Mouse (Mus musculus): ENCODE measurements at regions not wholly inside any gene's neighbourhood (a gene's known extent, or its start where the extent isn't known, plus 50 kb on each side); places are given as distances from the start of the nearest gene placed in this dataset.

- Histone ChIP-seq H3K9me3 (replicated peaks; ENCODE audit: control insufficient read depth, low read length) (no peaks in the 10 kb centered on the region), H3K4me2 (ENCODE audit: low read depth, low read length) (no peak overlapping the region), H3K4me3 (ENCODE audit: low read depth, low read length) (no peak overlapping the region), H3K27me3 (ENCODE audit: control insufficient read depth, insufficient read depth, low read length) (no peaks in the 10 kb centered on the region), H3K27ac (replicated peaks; ENCODE audit: low read depth, low read length) (no peak overlapping the region), H3K36me3 (replicated peaks; ENCODE audit: control insufficient read depth, insufficient read depth, low read depth, low read length) (no peaks in the 10 kb centered on the region), H3K9ac (replicated peaks; ENCODE audit: low read length) (no peak overlapping the region), H3K4me1 (ENCODE audit: control insufficient read depth, insufficient read depth, low read length) (no peaks in the 10 kb centered on the region)
- WGBS: 83% methylated on average over 3 of the region's 3 CpGs
- ATAC-seq (replicated peaks; ENCODE audit: insufficient number of reproducible peaks, low FRiP score, low TSS enrichment, low read depth) (no peak), DNase-seq (ENCODE audit: low spot score) (no peak)
These were observed 71.0 kb upstream of the Nrip1 start for GRCm38 (mm10) chr16:76444668-76445067.

DNA sequence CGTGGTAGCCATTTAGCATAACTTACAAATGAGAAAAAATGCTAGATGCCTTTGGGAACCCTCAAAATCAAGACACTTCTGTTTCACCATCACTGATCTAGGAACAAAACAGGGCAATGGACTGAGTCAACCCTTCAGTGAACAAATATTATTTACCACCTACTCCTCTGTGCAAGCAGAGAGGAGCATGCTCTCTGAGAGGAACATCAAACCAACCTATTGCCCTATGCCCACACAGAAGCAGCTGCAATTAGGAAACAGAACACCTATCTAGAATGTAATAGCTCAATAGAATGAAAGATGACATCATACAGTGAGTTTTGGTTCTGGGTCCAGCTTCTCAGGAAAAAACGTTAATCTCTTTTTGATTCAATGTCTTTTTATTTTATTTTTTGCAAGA lies 69.0 kb upstream of the Nrip1 start:
- WGBS: 86% methylated on average over 2 of the region's 2 CpGs
- Histone ChIP-seq H3K4me3 (ENCODE audit: low read depth, low read length) (no peak overlapping the region), H3K4me2 (ENCODE audit: low read depth, low read length) (no peak overlapping the region), H3K4me1 (ENCODE audit: control insufficient read depth, insufficient read depth, low read length) (no peaks in the 10 kb centered on the region), H3K36me3 (replicated peaks; ENCODE audit: control insufficient read depth, insufficient read depth, low read depth, low read length) (no peaks in the 10 kb centered on the region), H3K27me3 (ENCODE audit: control insufficient read depth, insufficient read depth, low read length) (no peaks in the 10 kb centered on the region), H3K9ac (replicated peaks; ENCODE audit: low read length) (no peak overlapping the region), H3K9me3 (replicated peaks; ENCODE audit: control insufficient read depth, low read length) (no peaks in the 10 kb centered on the region), H3K27ac (replicated peaks; ENCODE audit: low read depth, low read length) (no peak overlapping the region)
- no peak for ATAC-seq (replicated peaks; ENCODE audit: insufficient number of reproducible peaks, low FRiP score, low TSS enrichment, low read depth)
- no peak for DNase-seq (ENCODE audit: low spot score)

DNA sequence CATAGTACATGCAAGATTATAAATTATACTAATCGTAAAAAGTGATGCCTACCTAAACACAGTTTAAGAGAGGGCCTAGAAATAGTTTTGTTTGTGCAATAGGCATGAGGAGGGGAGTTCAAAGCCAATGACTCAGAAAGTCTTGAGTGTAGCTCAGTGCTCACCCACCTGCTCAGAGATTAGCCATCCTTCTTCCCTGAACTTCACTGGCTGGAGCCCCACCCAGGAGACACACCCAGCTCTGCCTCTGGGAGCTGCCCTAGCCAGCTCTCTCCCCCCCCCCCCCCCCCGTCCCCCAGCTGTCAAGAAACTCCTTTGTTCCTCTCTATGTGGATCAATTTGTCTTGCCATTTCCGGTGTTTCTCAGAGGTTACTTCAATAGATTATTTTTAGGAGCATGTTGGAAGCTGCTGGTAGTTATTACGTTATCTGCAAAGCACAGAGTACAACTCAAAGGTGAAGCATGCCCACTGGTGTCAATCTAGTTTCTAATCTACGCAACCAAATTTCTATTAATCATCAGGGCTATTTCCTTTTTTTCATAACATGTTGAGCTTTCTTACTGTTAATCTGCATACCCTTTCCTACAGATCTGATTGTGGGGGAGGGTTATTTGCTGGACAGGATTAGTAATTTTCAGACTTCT lies 68.3 kb upstream of the Nrip1 start:
- ATAC-seq (replicated peaks; ENCODE audit: insufficient number of reproducible peaks, low FRiP score, low TSS enrichment, low read depth) (no peak), DNase-seq (ENCODE audit: low spot score) (no peak)

GRCm38 (mm10) chr16:76438093-76438883 lies 64.7 kb upstream of the Nrip1 start:
- H3K36me3 ChIP-seq (replicated peaks; ENCODE audit: control insufficient read depth, insufficient read depth, low read depth, low read length): no peaks in the 10 kb centered on the region
- WGBS: 89% methylated on average over 3 of the region's 3 CpGs
- no peaks in the 10 kb centered on the region for H3K4me1 ChIP-seq (ENCODE audit: control insufficient read depth, insufficient read depth, low read length)
- no peaks in the 10 kb centered on the region for H3K27me3 ChIP-seq (ENCODE audit: control insufficient read depth, insufficient read depth, low read length)
- H3K9me3 ChIP-seq (replicated peaks; ENCODE audit: control insufficient read depth, low read length): no peaks in the 10 kb centered on the region
- DNase-seq (ENCODE audit: low spot score) (no peak), ATAC-seq (replicated peaks; ENCODE audit: insufficient number of reproducible peaks, low FRiP score, low TSS enrichment, low read depth) (no peak)
- H3K4me3 ChIP-seq (ENCODE audit: low read depth, low read length): no peak overlapping the region
- H3K9ac ChIP-seq (replicated peaks; ENCODE audit: low read length): no peak overlapping the region
- no peak overlapping the region for H3K27ac ChIP-seq (replicated peaks; ENCODE audit: low read depth, low read length)
- H3K4me2 ChIP-seq (ENCODE audit: low read depth, low read length): no peak overlapping the region

More for the DNA sequence above, 68.3 kb upstream of the Nrip1 start:
- Histone ChIP-seq H3K27me3 (ENCODE audit: control insufficient read depth, insufficient read depth, low read length) (no peaks in the 10 kb centered on the region), H3K9ac (replicated peaks; ENCODE audit: low read length) (no peak overlapping the region), H3K36me3 (replicated peaks; ENCODE audit: control insufficient read depth, insufficient read depth, low read depth, low read length) (no peaks in the 10 kb centered on the region), H3K27ac (replicated peaks; ENCODE audit: low read depth, low read length) (no peak overlapping the region), H3K4me2 (ENCODE audit: low read depth, low read length) (no peak overlapping the region), H3K4me3 (ENCODE audit: low read depth, low read length) (no peak overlapping the region), H3K4me1 (ENCODE audit: control insufficient read depth, insufficient read depth, low read length) (no peaks in the 10 kb centered on the region), H3K9me3 (replicated peaks; ENCODE audit: control insufficient read depth, low read length) (no peaks in the 10 kb centered on the region)
- WGBS: 59% methylated on average over 5 of the region's 5 CpGs

GRCm38 (mm10) chr16:76436290-76436689 lies 62.7 kb upstream of the Nrip1 start:
- H3K9ac ChIP-seq (replicated peaks; ENCODE audit: low read length): no peak overlapping the region
- no peak overlapping the region for H3K4me3 ChIP-seq (ENCODE audit: low read depth, low read length)
- no peaks in the 10 kb centered on the region for H3K36me3 ChIP-seq (replicated peaks; ENCODE audit: control insufficient read depth, insufficient read depth, low read depth, low read length)
- WGBS: 92% methylated on average over 6 of the region's 6 CpGs
- H3K27ac ChIP-seq (replicated peaks; ENCODE audit: low read depth, low read length): no peak overlapping the region
- no peak overlapping the region for H3K4me2 ChIP-seq (ENCODE audit: low read depth, low read length)
- no peak for DNase-seq (ENCODE audit: low spot score)
- H3K9me3 ChIP-seq (replicated peaks; ENCODE audit: control insufficient read depth, low read length): no peaks in the 10 kb centered on the region
- no peaks in the 10 kb centered on the region for H3K27me3 ChIP-seq (ENCODE audit: control insufficient read depth, insufficient read depth, low read length)
- no peak for ATAC-seq (replicated peaks; ENCODE audit: insufficient number of reproducible peaks, low FRiP score, low TSS enrichment, low read depth)
- no peaks in the 10 kb centered on the region for H3K4me1 ChIP-seq (ENCODE audit: control insufficient read depth, insufficient read depth, low read length)

- no peak overlapping the region for H3K4me2 ChIP-seq (ENCODE audit: low read depth, low read length)
- no peak for ATAC-seq (replicated peaks; ENCODE audit: insufficient number of reproducible peaks, low FRiP score, low TSS enrichment, low read depth)
- WGBS: 73% methylated on average over 24 of the region's 24 CpGs
These were observed 59.6 kb upstream of the Nrip1 start for GRCm38 (mm10) chr16:76433076-76433825.

GRCm38 (mm10) chr16:76432304-76432703 lies 58.7 kb upstream of the Nrip1 start:
- DNase-seq (ENCODE audit: low spot score) (no peak), ATAC-seq (replicated peaks; ENCODE audit: insufficient number of reproducible peaks, low FRiP score, low TSS enrichment, low read depth) (no peak)
- Histone ChIP-seq H3K27ac (replicated peaks; ENCODE audit: low read depth, low read length) (no peak overlapping the region), H3K4me2 (ENCODE audit: low read depth, low read length) (no peak overlapping the region), H3K4me3 (ENCODE audit: low read depth, low read length) (no peak overlapping the region), H3K27me3 (ENCODE audit: control insufficient read depth, insufficient read depth, low read length) (no peaks in the 10 kb centered on the region), H3K9me3 (replicated peaks; ENCODE audit: control insufficient read depth, low read length) (no peaks in the 10 kb centered on the region), H3K4me1 (ENCODE audit: control insufficient read depth, insufficient read depth, low read length) (no peaks in the 10 kb centered on the region), H3K36me3 (replicated peaks; ENCODE audit: control insufficient read depth, insufficient read depth, low read depth, low read length) (no peaks in the 10 kb centered on the region), H3K9ac (replicated peaks; ENCODE audit: low read length) (no peak overlapping the region)
- 79% methylated on average over 9 of the region's 9 CpGs for WGBS

More at GRCm38 (mm10) chr16:76433076-76433825, 59.6 kb upstream of the Nrip1 start:
- Histone ChIP-seq H3K27me3 (ENCODE audit: control insufficient read depth, insufficient read depth, low read length) (no peaks in the 10 kb centered on the region), H3K27ac (replicated peaks; ENCODE audit: low read depth, low read length) (no peak overlapping the region), H3K9ac (replicated peaks; ENCODE audit: low read length) (no peak overlapping the region), H3K9me3 (replicated peaks; ENCODE audit: control insufficient read depth, low read length) (no peaks in the 10 kb centered on the region), H3K36me3 (replicated peaks; ENCODE audit: control insufficient read depth, insufficient read depth, low read depth, low read length) (no peaks in the 10 kb centered on the region), H3K4me3 (ENCODE audit: low read depth, low read length) (no peak overlapping the region), H3K4me1 (ENCODE audit: control insufficient read depth, insufficient read depth, low read length) (no peaks in the 10 kb centered on the region)
- no peak for DNase-seq (ENCODE audit: low spot score)

- Histone ChIP-seq H3K4me3 (ENCODE audit: low read depth, low read length) (no peak overlapping the region), H3K4me1 (ENCODE audit: control insufficient read depth, insufficient read depth, low read length) (no peaks in the 10 kb centered on the region), H3K27ac (replicated peaks; ENCODE audit: low read depth, low read length) (no peak overlapping the region), H3K4me2 (ENCODE audit: low read depth, low read length) (no peak overlapping the region), H3K9me3 (replicated peaks; ENCODE audit: control insufficient read depth, low read length) (no peaks in the 10 kb centered on the region), H3K9ac (replicated peaks; ENCODE audit: low read length) (no peak overlapping the region), H3K36me3 (replicated peaks; ENCODE audit: control insufficient read depth, insufficient read depth, low read depth, low read length) (no peaks in the 10 kb centered on the region), H3K27me3 (ENCODE audit: control insufficient read depth, insufficient read depth, low read length) (no peaks in the 10 kb centered on the region)
- no peak for DNase-seq (ENCODE audit: low spot score)
- 90% methylated on average over 3 of the region's 3 CpGs for WGBS
- ATAC-seq (replicated peaks; ENCODE audit: insufficient number of reproducible peaks, low FRiP score, low TSS enrichment, low read depth): no peak
These were observed 55.5 kb upstream of the Nrip1 start for GRCm38 (mm10) chr16:76429156-76429555.

Data from embryonic facial prominence, embryonic 11.5 days (tissue).